Mouse (Mus musculus) fibroblast of lung, adult 2 months (primary cell): ENCODE data around the gene Gkap1.

Source experiments
- DNase-seq: peaks from one replicate; pipeline ENCODE4 v3.0.0-alpha.2; 2011; ENCODE audit warnings: low read depth

Gene Gkap1

DNA sequence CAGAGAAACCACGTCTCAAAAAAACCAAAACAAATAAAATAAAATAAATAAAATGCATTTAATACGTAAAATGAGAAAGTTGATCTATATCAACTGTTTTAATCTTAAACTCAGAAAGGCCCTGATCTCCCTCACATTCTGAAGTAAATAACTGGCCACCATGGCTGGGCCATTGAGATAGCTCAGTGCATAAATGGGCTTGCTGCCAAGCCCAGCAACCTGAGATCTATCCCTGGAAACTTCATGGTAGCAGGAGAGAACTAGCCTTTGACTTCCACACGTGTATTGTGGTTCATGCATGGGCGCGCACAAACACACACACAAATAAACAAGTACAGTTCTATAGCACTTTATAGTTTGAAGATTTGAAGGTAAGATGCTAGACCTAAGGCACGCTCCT is 74.2 kb downstream of the Gkap1 start:
- no peak for DNase-seq

DNA sequence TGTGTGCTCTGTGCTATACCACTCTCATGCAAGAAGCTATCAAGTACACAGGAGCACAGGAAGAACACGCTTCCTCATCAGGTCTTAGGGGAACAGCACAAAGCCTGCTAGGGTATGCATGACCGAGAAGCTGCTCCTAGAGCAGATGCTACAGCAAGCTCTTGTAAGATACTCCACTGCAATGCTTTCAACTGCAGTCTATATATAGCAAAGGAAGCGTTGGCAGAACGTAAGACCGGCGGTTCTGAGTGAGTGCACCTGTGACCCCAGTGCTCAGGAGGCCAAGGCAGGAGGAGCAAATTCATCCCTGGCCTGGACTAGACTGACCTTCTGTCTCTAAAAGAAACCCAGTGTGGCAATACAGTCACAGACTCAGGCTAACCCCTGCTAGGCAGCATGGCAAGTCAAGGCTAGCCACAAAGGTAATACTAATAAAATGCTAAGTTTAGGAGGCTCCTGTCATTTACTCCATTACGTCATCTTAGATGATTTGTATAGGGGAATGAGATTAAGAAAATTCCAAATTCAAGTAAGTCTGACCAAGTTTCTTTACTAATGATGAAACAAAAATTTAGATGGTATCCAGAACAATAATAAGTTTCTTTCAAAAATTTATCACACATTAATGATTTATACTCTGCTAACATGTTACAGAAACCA is 77.4 kb downstream of the Gkap1 start:
- DNase-seq, result no peak

DNA sequence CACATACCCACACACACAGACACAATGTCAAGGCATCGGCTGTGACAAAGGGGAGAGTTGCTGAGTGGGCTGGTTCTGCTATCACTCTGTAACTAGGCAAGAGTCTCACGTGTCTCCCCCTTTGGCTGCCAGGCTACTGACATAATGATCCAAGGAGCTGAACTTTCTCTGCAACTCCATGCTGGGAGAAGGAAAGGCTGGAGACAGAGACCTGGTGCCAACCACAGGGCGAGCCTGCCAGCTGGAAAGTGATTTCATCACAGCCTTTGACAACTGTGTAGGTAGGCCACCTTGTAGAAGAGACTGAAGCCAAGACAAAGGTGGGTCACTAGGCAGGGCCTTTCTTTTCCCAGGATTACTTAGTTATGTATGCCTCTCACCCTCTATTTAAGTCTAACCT is 78.3 kb downstream of the Gkap1 start:
- no peak for DNase-seq

DNA sequence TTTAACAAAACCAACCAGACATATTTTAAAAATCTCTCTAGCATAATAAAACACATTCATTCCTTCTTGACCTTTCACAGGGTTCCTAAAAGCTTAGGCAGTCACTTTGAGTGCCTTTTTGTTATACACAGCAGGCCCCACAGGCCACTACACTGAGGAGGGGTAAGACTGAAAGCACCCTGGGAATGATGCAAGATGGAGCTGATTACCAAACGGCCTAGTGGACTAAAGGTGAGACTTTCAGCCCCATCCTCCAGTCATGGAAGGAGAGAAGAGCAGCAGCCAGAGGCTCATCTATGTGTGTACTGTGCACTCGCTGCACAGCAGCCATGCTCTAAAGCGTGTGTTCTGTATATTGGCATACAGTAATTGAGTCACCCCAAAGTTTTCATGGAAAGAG is 80.6 kb downstream of the Gkap1 start:
- no peak for DNase-seq

DNA sequence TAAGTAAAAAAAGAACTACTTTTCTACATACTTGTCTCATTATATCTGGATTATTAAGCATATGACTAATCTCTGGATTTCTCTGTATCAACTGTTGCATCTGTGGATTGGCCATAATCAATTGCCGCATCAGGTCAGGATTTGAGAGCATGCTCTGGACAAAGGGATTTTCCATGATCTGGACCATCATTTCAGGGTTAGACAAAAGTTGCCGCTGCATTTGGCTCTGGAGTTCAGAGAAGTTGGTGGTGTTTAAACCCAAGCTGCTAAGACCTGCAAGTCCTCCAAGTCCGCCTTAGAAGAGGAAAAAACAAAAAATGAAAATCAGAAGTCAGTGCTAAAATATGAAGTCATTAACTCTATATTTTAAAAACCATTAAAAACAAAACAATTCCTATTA is 82.3 kb downstream of the Gkap1 start:
- no peak for DNase-seq

DNA sequence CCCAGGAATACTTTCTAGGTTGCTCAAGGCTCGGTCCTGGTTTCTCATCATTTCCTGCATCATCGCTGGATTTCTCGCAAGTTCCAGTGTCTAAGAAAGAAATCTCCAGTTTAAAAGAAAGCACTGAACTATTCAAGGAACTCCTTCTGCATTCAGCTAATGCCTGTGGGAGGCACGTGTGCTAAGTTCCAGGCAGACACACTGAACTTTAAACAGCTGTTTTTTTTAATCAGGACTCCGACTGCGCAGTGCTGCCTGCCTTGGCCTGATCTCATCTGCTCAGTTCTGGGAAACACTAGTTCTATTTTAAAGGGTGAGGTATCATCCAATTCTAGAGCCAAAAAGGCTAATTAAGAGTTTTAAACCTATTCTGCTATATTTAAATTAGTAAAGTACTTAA is 83.4 kb downstream of the Gkap1 start:
- no peak for DNase-seq

DNA sequence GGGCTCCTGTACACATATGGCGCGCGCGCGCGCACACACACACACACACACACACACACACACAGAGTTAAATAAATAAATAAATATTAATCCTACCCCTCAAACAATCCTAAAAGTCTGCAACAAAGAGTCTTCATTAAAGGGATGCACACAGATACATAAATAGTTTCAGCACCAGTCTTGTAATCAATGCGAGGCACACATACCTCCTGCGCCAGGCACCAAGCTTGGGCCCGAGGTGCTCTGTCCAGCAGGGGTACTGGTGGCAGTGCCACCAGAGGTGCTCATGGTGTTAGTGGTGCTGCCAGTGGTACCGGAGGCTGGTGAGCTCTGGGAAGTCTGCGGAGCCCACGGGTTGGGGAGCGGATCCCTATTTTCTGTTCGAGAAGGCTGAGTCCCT is 84.0 kb downstream of the Gkap1 start:
- no peak for DNase-seq

DNA sequence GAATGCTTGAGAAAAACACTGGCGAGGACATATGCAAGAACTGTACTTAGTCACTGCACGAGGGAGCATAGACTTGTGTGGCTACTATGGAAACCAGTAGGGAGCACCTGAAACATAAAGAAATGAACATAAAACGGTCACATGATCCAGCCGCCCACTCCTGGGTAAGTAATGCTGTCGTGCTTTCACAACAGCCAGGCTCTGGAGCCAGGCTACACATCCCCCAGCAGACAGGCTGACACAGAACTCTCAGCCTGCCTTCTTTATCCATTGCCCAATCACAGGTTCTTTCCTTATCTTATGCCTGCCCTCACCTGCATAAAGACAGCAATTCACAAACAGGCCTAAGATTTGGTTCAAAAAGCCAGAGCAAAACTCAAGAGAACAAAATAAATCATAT is 86.0 kb downstream of the Gkap1 start:
- DNase-seq, result no peak

DNA sequence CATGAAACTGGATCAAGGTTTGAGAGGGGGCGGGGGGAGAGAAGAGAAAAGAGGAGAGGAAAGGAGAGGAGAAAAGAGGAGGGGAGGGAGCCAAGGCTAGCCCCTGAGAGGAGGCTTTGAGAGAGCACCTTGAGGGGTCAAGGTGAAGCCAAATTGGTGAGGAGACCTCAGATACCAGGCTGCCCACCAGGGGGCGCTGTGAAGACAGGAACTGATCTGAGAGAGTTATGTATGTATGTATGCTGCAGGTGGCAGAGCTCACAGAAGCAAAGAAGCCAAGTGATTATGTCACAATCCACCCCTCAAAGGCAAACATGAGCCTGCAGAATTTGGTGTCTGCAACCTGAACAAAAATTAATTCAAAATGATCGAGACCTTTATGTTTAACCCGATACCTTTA is 87.1 kb downstream of the Gkap1 start:
- peak; percentile 37 for DNase-seq

DNA sequence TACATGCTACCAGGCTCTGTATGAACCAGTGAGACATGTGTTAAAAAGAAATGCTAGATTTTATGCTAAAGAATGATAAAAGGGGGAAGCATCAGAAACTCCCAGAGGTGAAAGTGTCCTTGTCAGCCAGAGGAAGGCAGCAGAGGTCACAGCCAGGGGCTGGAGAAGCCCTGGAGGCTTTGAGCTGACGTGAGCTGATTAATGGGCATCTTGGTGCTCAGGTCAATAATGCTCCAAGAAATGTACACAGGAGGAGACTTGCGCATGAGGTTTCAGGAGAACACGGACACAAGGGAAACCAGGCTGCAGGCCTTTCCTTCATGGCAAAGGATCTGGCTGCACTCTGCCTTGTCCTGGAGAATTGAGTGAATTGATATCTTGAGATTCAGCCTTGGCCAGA is 87.7 kb downstream of the Gkap1 start:
- DNase-seq, result no peak

DNA sequence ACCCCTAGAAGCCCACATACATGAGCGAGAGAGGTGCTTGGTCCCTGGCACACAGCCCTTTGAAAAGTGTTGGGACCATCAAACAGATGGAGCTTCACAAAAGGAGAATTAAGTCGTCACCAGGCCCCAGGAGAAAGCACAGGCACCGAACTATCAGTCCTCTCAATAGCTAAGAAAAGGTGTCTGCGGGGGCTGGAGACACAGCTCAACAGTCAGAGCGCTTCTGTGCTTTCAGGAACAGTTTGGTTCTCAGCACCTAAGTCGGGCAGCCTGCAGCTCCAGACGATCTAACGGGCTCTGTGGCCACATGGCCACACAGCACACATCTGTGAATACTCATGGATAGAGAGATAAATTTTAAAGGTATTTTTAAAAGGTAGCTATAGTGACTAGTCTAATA is 89.2 kb downstream of the Gkap1 start:
- DNase-seq, result no peak

DNA sequence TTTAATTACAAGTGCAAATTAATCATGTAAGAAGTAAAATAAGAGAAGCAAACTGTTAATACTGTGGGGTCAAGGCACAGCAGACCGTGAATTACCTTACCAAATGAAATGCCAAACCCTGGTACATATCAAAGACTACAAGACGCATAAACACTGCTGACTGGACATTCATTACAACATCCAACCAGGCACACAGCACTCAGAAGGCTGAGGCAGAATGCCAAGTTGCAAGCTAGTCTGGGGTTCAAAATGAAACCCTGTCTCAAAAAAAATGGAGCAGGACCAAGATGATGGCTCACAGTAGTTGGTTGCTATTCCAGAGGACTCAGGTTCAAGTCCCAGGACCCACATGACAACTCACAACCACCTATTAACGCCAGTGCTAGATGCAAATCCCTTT is 91.4 kb downstream of the Gkap1 start:
- no peak for DNase-seq
